Mouse (Mus musculus) gastrocnemius, adult 2 months (tissue): ENCODE results near the gene Syde2. TPM values are rescaled to one million over a fixed set of nuclear protein-coding genes. Genes with fewer than 3 reads are reported as not detected.

Experiments used
- DNase-seq: peaks from one replicate; pipeline ENCODE4 v3.0.0; 2022
- H3K27ac ChIP-seq: fragments of 200-600 bp; 2 replicates; pipeline ENCODE4 v1.8.1; 2022; ENCODE audit warnings: mild to moderate bottlenecking
- H3K4me3 ChIP-seq: fragments of 200-600 bp; 2 replicates; pipeline ENCODE4 v1.8.1; 2022; ENCODE audit warnings: mild to moderate bottlenecking, moderate library complexity
- CTCF ChIP-seq: fragments of 200-600 bp; IDR thresholded peaks from 2 replicates; pipeline ENCODE4 v1.8.1; 2022; ENCODE audit warnings: antibody characterized with exemption, mild to moderate bottlenecking, moderate library complexity
- intact Hi-C: fragments of 180-260 bp; cut with DNase I; formaldehyde crosslinking; loops from one replicate; pipeline ENCODE4 v1.15.1; 2025
- long read RNA-seq, 2 experiments: library from polyadenylated mRNA; stranded (forward); transcript quantifications; one replicate each; pipeline ENCODE4 v2.0.0; 2021
- total RNA-seq, 2 experiments: library from RNA; stranded (reverse); gene quantifications; 2 replicates each; pipeline ENCODE4 v1.2.3; 2021

Gene Syde2
- total RNA-seq: 1 to 10 TPM in 1 of 2 experiments, under 1 TPM in 1; 0.97 to 1.1 TPM
- long read RNA-seq, experiment 1: 0 reads
- long read RNA-seq, experiment 2: 0 reads

- Histone ChIP-seq H3K4me3 (peak within 1 kb of the TSS; percentile 75), H3K27ac (peak within 1 kb of the TSS; percentile 84)
- peak; percentile 85 for DNase-seq
- intact Hi-C loops: loop anchor here (5.0 kb wide), 1 partner anchor 50 kb away; the partner anchor contains the start of gene 2410004B18Rik
- TF ChIP-seq CTCF: no peak
Measured at GRCm38 (mm10) chr3:145987268-145987969, at the start of gene Syde2. Gene Syde2, plus strand, starts transcription at chr3:145987870.

- DNase-seq: no peak
- peak overlapping the region; percentile 92 for H3K27ac ChIP-seq
- peak overlapping the region; percentile 92 for H3K4me3 ChIP-seq
- intact Hi-C loops: loop anchor here (5.0 to 10.0 kb wide), 3 partner anchors 49 to 1734 kb away; partner anchors contain the start of genes Lmo4 and Syde2
- no peak for TF ChIP-seq CTCF
Measured at GRCm38 (mm10) chr3:145938405-145939349, 49.0 kb upstream of the Syde2 start.

GRCm38 (mm10) chr3:145939402-145939801 lies 48.3 kb upstream of the Syde2 start:
- no peak for TF ChIP-seq CTCF
- intact Hi-C loops: loop anchor here (5.0 to 10.0 kb wide), 3 partner anchors 48 to 1735 kb away; partner anchors contain the start of genes Lmo4 and Syde2
- DNase-seq: no peak

GRCm38 (mm10) chr3:145939971-145940370 lies 47.7 kb upstream of the Syde2 start:
- peak overlapping the region; percentile 92; the same call in 1 of the 2 replicates for H3K4me3 ChIP-seq
- intact Hi-C loops: loop anchor here (5.0 to 10.0 kb wide), 4 partner anchors 47 to 1735 kb away; partner anchors contain the start of genes Lmo4 and Syde2
- TF ChIP-seq CTCF: no peak
- DNase-seq: no peak
- no peak overlapping the region for H3K27ac ChIP-seq

More at GRCm38 (mm10) chr3:145939402-145939801, 48.3 kb upstream of the Syde2 start:
- Histone ChIP-seq H3K27ac (no peak overlapping the region), H3K4me3 (peak overlapping the region; percentile 92)

GRCm38 (mm10) chr3:145941971-145942370 lies 45.7 kb upstream of the Syde2 start:
- Histone ChIP-seq H3K27ac (no peak overlapping the region), H3K4me3 (no peak overlapping the region)
- intact Hi-C loops: loop anchor here (5.0 kb wide), 1 partner anchor 130 kb away; no protein-coding TSS in a partner anchor
- peak; percentile 64 for DNase-seq
- peak; percentile 96 for TF ChIP-seq CTCF

GRCm38 (mm10) chr3:145944348-145944747 lies 43.3 kb upstream of the Syde2 start:
- no peak for DNase-seq
- intact Hi-C loops: loop anchor here (5.0 kb wide), 1 partner anchor 128 kb away; no protein-coding TSS in a partner anchor
- no peak for TF ChIP-seq CTCF
- Histone ChIP-seq H3K4me3 (no peak overlapping the region), H3K27ac (no peak overlapping the region)

GRCm38 (mm10) chr3:145945904-145946303 lies 41.8 kb upstream of the Syde2 start:
- Histone ChIP-seq H3K4me3 (no peak overlapping the region), H3K27ac (no peak overlapping the region)
- TF ChIP-seq CTCF: no peak
- no peak for DNase-seq
- intact Hi-C loops: no loop called here

GRCm38 (mm10) chr3:145946654-145947053 lies 41.0 kb upstream of the Syde2 start:
- no peak overlapping the region for H3K4me3 ChIP-seq
- no peak overlapping the region for H3K27ac ChIP-seq
- TF ChIP-seq CTCF: no peak
- intact Hi-C loops: no loop called here
- DNase-seq: no peak

GRCm38 (mm10) chr3:145947539-145948204 lies 40.0 kb upstream of the Syde2 start:
- intact Hi-C loops: no loop called here
- Histone ChIP-seq H3K27ac (no peak overlapping the region), H3K4me3 (no peak overlapping the region)
- no peak for DNase-seq
- no peak for TF ChIP-seq CTCF

GRCm38 (mm10) chr3:145950034-145950814 lies 37.4 kb upstream of the Syde2 start:
- intact Hi-C loops: loop anchor here (5.0 kb wide), 1 partner anchor 107 kb away; no protein-coding TSS in a partner anchor
- DNase-seq: peak; percentile 47
- Histone ChIP-seq H3K4me3 (peak overlapping the region; percentile 7; the same call in 1 of the 2 replicates), H3K27ac (no peak overlapping the region)
- TF ChIP-seq CTCF: peak; percentile 59

GRCm38 (mm10) chr3:145950815-145951130 lies 36.9 kb upstream of the Syde2 start:
- Histone ChIP-seq H3K27ac (no peak overlapping the region), H3K4me3 (no peak overlapping the region)
- intact Hi-C loops: loop anchor here (5.0 kb wide), 1 partner anchor 107 kb away; no protein-coding TSS in a partner anchor
- TF ChIP-seq CTCF: no peak
- DNase-seq: no peak
